Mouse (Mus musculus): ENCODE measurements around the gene Cacna2d3. TPM values are rescaled to one million over a fixed set of nuclear protein-coding genes. Genes with fewer than 3 reads are reported as not detected.

Gene Cacna2d3
- polyA plus RNA-seq, 1 experiment from 2014 or later, result 14.8 TPM

GRCm38 (mm10) chr14:29038246-29038645 is 683.4 kb downstream of the Cacna2d3 start:
- Histone ChIP-seq H3K27me3 (no peaks in the 10 kb centered on the region), H3K4me2 (replicated peaks) (no peak overlapping the region), H3K4me1 (0 out of 2 replicates have a peak, but pooled peaks cover 2% of the 10 kb centered on the region), H3K4me3 (no peak overlapping the region), H3K9me3 (no peaks in the 10 kb centered on the region), H3K9ac (no peak overlapping the region), H3K36me3 (no peaks in the 10 kb centered on the region), H3K27ac (no peak overlapping the region)
- WGBS, result 78% methylated on average over 5 of the region's 5 CpGs
- ATAC-seq (ENCODE audit: insufficient number of reproducible peaks, insufficient read depth, low FRiP score, low TSS enrichment), result no peak

GRCm38 (mm10) chr14:29031858-29032395 is 689.7 kb downstream of the Cacna2d3 start:
- no peak overlapping the region for H3K9ac ChIP-seq
- no peaks in the 10 kb centered on the region for H3K9me3 ChIP-seq
- H3K4me3 ChIP-seq, result no peak overlapping the region
- no peak for ATAC-seq (ENCODE audit: insufficient number of reproducible peaks, insufficient read depth, low FRiP score, low TSS enrichment)
- WGBS, result 77% methylated on average over 1 of the region's 1 CpGs
- no peaks in the 10 kb centered on the region for H3K27me3 ChIP-seq
- no peak overlapping the region for H3K4me2 ChIP-seq (replicated peaks)
- peaks cover 24% of the 10 kb centered on the region for H3K4me1 ChIP-seq
- H3K36me3 ChIP-seq, result no peaks in the 10 kb centered on the region
- no peak overlapping the region for H3K27ac ChIP-seq

DNA sequence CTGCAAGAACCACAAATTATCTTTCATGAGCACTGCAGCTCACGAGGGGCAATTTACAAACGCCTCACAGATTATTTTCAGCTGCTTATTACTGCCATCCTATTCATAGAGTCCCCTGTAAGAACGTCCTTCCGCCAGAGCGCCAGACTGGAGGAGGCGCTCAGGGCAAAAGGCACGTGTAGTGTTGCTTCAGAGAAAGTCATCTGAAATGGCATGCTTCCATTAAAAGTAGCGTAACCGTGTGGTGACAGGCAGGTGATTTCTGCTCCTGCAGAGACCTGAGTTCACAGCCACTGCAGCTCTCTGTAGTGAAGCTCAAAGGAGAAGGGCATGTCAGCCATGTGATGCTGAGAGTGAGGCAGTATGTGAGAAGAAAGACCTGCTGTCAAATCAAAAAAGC is 691.1 kb downstream of the Cacna2d3 start:
- 40% methylated on average over 9 of the region's 9 CpGs for WGBS
- Histone ChIP-seq H3K4me1 (peaks cover 24% of the 10 kb centered on the region), H3K4me3 (no peak overlapping the region), H3K4me2 (replicated peaks) (no peak overlapping the region), H3K9me3 (no peaks in the 10 kb centered on the region), H3K27me3 (no peaks in the 10 kb centered on the region), H3K36me3 (no peaks in the 10 kb centered on the region), H3K9ac (no peak overlapping the region), H3K27ac (0 out of 2 replicates have a peak overlapping the region, but pooled peaks have one; percentile 64)
- no peak for ATAC-seq (ENCODE audit: insufficient number of reproducible peaks, insufficient read depth, low FRiP score, low TSS enrichment)

- no peak overlapping the region for H3K4me2 ChIP-seq (replicated peaks)
- 61% methylated on average over 11 of the region's 11 CpGs for WGBS
- H3K4me3 ChIP-seq, result no peak overlapping the region
- H3K9me3 ChIP-seq, result no peaks in the 10 kb centered on the region
- H3K36me3 ChIP-seq, result no peaks in the 10 kb centered on the region
- H3K4me1 ChIP-seq, result peaks cover 24% of the 10 kb centered on the region
- no peak overlapping the region for H3K9ac ChIP-seq
- peak overlapping the region; percentile 64; the same call in 1 of the 2 replicates for H3K27ac ChIP-seq
- H3K27me3 ChIP-seq, result no peaks in the 10 kb centered on the region
- no peak for ATAC-seq (ENCODE audit: insufficient number of reproducible peaks, insufficient read depth, low FRiP score, low TSS enrichment)
These were observed 691.7 kb downstream of the Cacna2d3 start for GRCm38 (mm10) chr14:29029896-29030420.

- 29% methylated on average over 2 of the region's 2 CpGs for WGBS
- peak; percentile 65; the same call in 1 of the 2 replicates for ATAC-seq (ENCODE audit: insufficient number of reproducible peaks, insufficient read depth, low FRiP score, low TSS enrichment)
These were observed 692.6 kb downstream of the Cacna2d3 start for GRCm38 (mm10) chr14:29029107-29029469.

GRCm38 (mm10) chr14:29028391-29029106 is 693.1 kb downstream of the Cacna2d3 start:
- WGBS, result 30% methylated on average over 6 of the region's 6 CpGs
- Histone ChIP-seq H3K27me3 (no peaks in the 10 kb centered on the region), H3K4me3 (no peak overlapping the region), H3K9ac (no peak overlapping the region), H3K36me3 (no peaks in the 10 kb centered on the region), H3K27ac (peak overlapping the region; percentile 90), H3K9me3 (no peaks in the 10 kb centered on the region), H3K4me1 (peaks cover 24% of the 10 kb centered on the region), H3K4me2 (replicated peaks) (peak overlapping the region; percentile 19; the same call in 1 of the 2 replicates)
- peak; percentile 58; the same call in 1 of the 2 replicates for ATAC-seq (ENCODE audit: insufficient number of reproducible peaks, insufficient read depth, low FRiP score, low TSS enrichment)

More at GRCm38 (mm10) chr14:29029107-29029469, 692.6 kb downstream of the Cacna2d3 start:
- H3K27ac ChIP-seq, result peak overlapping the region; percentile 50; the same call in 1 of the 2 replicates
- H3K4me1 ChIP-seq, result peaks cover 24% of the 10 kb centered on the region
- H3K4me2 ChIP-seq (replicated peaks), result no peak overlapping the region
- H3K27me3 ChIP-seq, result no peaks in the 10 kb centered on the region
- no peaks in the 10 kb centered on the region for H3K9me3 ChIP-seq
- no peak overlapping the region for H3K9ac ChIP-seq
- H3K36me3 ChIP-seq, result no peaks in the 10 kb centered on the region
- H3K4me3 ChIP-seq, result no peak overlapping the region

- no peak for ATAC-seq (ENCODE audit: insufficient number of reproducible peaks, insufficient read depth, low FRiP score, low TSS enrichment)
- 83% methylated on average over 5 of the region's 5 CpGs for WGBS
- Histone ChIP-seq H3K36me3 (no peaks in the 10 kb centered on the region), H3K4me3 (no peak overlapping the region), H3K4me2 (replicated peaks) (no peak overlapping the region), H3K9ac (no peak overlapping the region), H3K9me3 (no peaks in the 10 kb centered on the region), H3K27me3 (no peaks in the 10 kb centered on the region), H3K27ac (peak overlapping the region; percentile 90), H3K4me1 (peaks cover 24% of the 10 kb centered on the region)
These were observed 694.4 kb downstream of the Cacna2d3 start for GRCm38 (mm10) chr14:29027276-29027675.

DNA sequence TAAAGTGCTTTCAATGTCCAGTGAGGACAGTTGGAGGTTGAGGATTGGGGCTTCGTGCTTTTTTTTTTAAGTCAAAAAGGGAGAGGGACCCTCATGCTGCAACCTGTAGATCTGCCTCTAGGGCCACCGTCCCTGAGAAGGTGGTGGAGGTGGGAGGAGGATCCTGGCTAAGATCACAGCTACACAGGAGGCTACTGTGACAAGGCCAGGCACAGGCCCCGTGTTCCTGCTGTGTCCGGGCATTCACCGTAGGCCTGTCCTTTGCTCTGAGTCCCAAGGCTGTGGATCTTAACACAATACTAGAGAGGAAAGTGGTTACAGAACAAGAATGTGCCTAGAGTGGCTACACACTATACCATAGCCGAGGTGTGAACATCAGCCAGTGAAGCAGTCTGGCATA is 696.3 kb downstream of the Cacna2d3 start:
- no peak overlapping the region for H3K4me2 ChIP-seq (replicated peaks)
- H3K27ac ChIP-seq, result no peak overlapping the region
- H3K9me3 ChIP-seq, result no peaks in the 10 kb centered on the region
- H3K4me3 ChIP-seq, result no peak overlapping the region
- WGBS, result 85% methylated on average over 6 of the region's 6 CpGs
- H3K27me3 ChIP-seq, result peaks cover 3% of the 10 kb centered on the region; the same call in 1 of the 2 replicates
- H3K36me3 ChIP-seq, result no peaks in the 10 kb centered on the region
- H3K4me1 ChIP-seq, result peaks cover 18% of the 10 kb centered on the region; the same call in 1 of the 2 replicates
- ATAC-seq (ENCODE audit: insufficient number of reproducible peaks, insufficient read depth, low FRiP score, low TSS enrichment), result no peak
- H3K9ac ChIP-seq, result no peak overlapping the region

GRCm38 (mm10) chr14:29023246-29023645 is 698.4 kb downstream of the Cacna2d3 start:
- WGBS, result 96% methylated on average over 4 of the region's 4 CpGs
- Histone ChIP-seq H3K9me3 (no peaks in the 10 kb centered on the region), H3K36me3 (no peaks in the 10 kb centered on the region), H3K4me1 (peaks cover 4% of the 10 kb centered on the region; the same call in 1 of the 2 replicates), H3K9ac (no peak overlapping the region), H3K27ac (no peak overlapping the region), H3K27me3 (peaks cover 3% of the 10 kb centered on the region; the same call in 1 of the 2 replicates), H3K4me3 (no peak overlapping the region), H3K4me2 (replicated peaks) (no peak overlapping the region)
- ATAC-seq (ENCODE audit: insufficient number of reproducible peaks, insufficient read depth, low FRiP score, low TSS enrichment), result no peak

GRCm38 (mm10) chr14:29021295-29021694 is 700.4 kb downstream of the Cacna2d3 start:
- WGBS, result 84% methylated on average over 4 of the region's 4 CpGs
- no peak for ATAC-seq (ENCODE audit: insufficient number of reproducible peaks, insufficient read depth, low FRiP score, low TSS enrichment)
- Histone ChIP-seq H3K27ac (no peak overlapping the region), H3K27me3 (peaks cover 3% of the 10 kb centered on the region; the same call in 1 of the 2 replicates), H3K4me2 (replicated peaks) (no peak overlapping the region), H3K4me1 (peaks cover 7% of the 10 kb centered on the region; the same call in 1 of the 2 replicates), H3K4me3 (no peak overlapping the region), H3K9me3 (no peaks in the 10 kb centered on the region), H3K36me3 (no peaks in the 10 kb centered on the region), H3K9ac (no peak overlapping the region)

- Histone ChIP-seq H3K27ac (no peak overlapping the region), H3K4me2 (replicated peaks) (no peak overlapping the region), H3K4me3 (no peak overlapping the region), H3K9ac (no peak overlapping the region), H3K9me3 (no peaks in the 10 kb centered on the region), H3K4me1 (peaks cover 13% of the 10 kb centered on the region; the same call in 1 of the 2 replicates), H3K36me3 (no peaks in the 10 kb centered on the region), H3K27me3 (peaks cover 3% of the 10 kb centered on the region; the same call in 1 of the 2 replicates)
- no peak for ATAC-seq (ENCODE audit: insufficient number of reproducible peaks, insufficient read depth, low FRiP score, low TSS enrichment)
- 31% methylated on average over 7 of the region's 7 CpGs for WGBS
These were observed 703.2 kb downstream of the Cacna2d3 start for GRCm38 (mm10) chr14:29018316-29019000.
